Mouse (Mus musculus): ENCODE data around the gene Rfx3.

- TF ChIP-seq CTCF (IDR thresholded peaks at IDR 0.05; ENCODE audit: insufficient read depth, low read depth, low read length) (no peak), POLR2A (IDR thresholded peaks at IDR 0.05; ENCODE audit: insufficient read depth, low read depth, low read length) (no peak)
Measured at GRCm38 (mm10) chr19:28003474-28003873, 7.5 kb downstream of the Rfx3 start.

Measured in olfactory bulb, adult 2 months (tissue).